Mouse (Mus musculus) lung, adult 2 months (tissue): ENCODE measurements at regions not wholly inside any gene's neighbourhood (a gene's known extent, or its start where the extent isn't known, plus 50 kb on each side); places are given as distances from the start of the nearest gene placed in this dataset.
A peak's percentile ranks its signal among the peaks of the same experiment; 100 is the strongest.

Experiments used
- CTCF ChIP-seq: fragments of 200-500 bp; IDR thresholded peaks from 2 replicates; pipeline ENCODE4 v1.5.1; 2011; ENCODE audit warnings: mild to moderate bottlenecking, low read length, control low read depth; ENCODE audit not compliant: insufficient read depth
- POLR2A ChIP-seq: fragments of 200-500 bp; IDR thresholded peaks from 2 replicates; pipeline ENCODE4 v1.6.1; 2011; ENCODE audit warnings: low read depth, mild to moderate bottlenecking, control low read depth, low read length, borderline replicate concordance; ENCODE audit errors: extremely low read depth

- TF ChIP-seq CTCF (peak; percentile 80), POLR2A (no peak)
These were observed 55.6 kb upstream of the Cux1 start for GRCm38 (mm10) chr5:136622721-136623542.
